ENCODE assay signal across 22 mouse cellular contexts in the genomic region with DNA sequence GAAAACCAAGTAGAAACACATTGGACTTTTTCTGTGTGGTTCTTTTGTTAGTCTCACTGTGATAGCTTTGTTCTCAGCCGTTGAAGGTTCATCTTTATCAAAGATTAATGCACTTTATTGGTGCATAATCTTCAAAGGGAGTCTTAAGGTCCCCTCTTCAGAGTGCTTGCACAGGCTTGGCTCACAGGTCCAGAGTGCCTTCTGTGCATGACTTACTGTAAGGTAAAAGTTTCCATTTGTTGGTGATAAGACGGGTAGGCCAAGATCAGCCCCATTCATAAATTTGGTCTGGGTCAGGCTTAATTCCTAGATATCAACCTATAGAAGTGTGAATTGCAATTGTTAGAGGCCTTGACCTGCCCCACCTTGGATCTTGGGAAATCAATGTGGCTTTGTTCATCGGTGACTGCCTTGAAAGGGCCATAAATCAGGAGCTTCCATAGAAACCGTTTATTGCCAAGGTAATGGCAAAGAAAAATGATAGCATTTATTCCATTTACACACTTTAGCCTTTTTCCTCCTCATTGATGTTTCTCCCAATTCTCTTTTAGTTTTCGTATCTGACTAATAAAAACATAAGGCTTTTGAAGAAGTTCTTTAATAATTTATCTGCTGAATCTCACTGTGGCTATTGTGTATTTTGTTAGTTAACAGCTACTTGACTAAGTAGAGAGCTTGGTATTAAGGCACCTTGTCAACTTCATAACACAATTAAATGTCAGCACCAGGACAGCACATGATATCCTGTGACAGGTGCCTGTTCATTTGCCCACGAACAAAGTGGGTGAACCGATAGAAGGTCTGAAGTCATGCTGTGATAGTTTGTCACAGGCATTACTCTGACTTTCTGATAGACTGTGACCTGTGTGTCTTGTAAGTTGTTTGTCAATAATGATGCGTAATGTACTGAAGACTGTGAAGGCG. TPM values are rescaled to one million over a fixed set of nuclear protein-coding genes. Genes with fewer than 3 reads are reported as not detected.
"Had no signal": no experiment of that assay in that cellular context is flagged by ENCODE, and none has a peak within 500 bp of the region (broad histone marks: within the 10 kb centered on the region; RNA-seq: fewer than 3 reads in every experiment).

No protein-coding gene starts in this region.

- DNase-seq: kidney, adult 11 months; kidney, adult 8-10 months; kidney, postnatal 10 days; kidney, postnatal 36 days; left cerebral cortex, postnatal 4 days; liver, embryonic 13.5 days; lung, adult 2 months; lung, postnatal 14 days; right cerebral cortex, adult 18-20 months; right cerebral cortex, postnatal 14 days; right cerebral cortex, postnatal 4 days; spleen, adult 18-20 months; thymus, adult 18-20 months; thymus, postnatal 36 days had no signal

- ATAC-seq: midbrain, embryonic 13.5 days; midbrain, embryonic 16.5 days had no signal

- H3K9ac ChIP-seq: kidney, embryonic 15.5 days; limb, embryonic 13.5 days; liver, embryonic 13.5 days; midbrain, embryonic 13.5 days; neural tube, embryonic 13.5 days had no signal

- H3K27ac ChIP-seq: kidney, embryonic 15.5 days; limb, embryonic 13.5 days; liver, embryonic 13.5 days; macrophage; midbrain, embryonic 10.5 days; midbrain, embryonic 13.5 days; neural tube, embryonic 13.5 days had no signal

- H3K36me3 ChIP-seq: kidney, embryonic 15.5 days; limb, embryonic 13.5 days; liver, embryonic 13.5 days; midbrain, embryonic 10.5 days; midbrain, embryonic 13.5 days; neural tube, embryonic 13.5 days had no signal

- H3K4me3 ChIP-seq: kidney, embryonic 15.5 days; limb, embryonic 13.5 days; liver, embryonic 13.5 days; midbrain, embryonic 10.5 days; midbrain, embryonic 13.5 days; myocyte; neural tube, embryonic 13.5 days had no signal

- H3K4me1 ChIP-seq: kidney, embryonic 15.5 days; limb, embryonic 13.5 days; liver, embryonic 13.5 days; midbrain, embryonic 10.5 days; midbrain, embryonic 13.5 days; neural tube, embryonic 13.5 days had no signal

- H3K9me3 ChIP-seq: kidney, embryonic 15.5 days; limb, embryonic 13.5 days; liver, embryonic 13.5 days; midbrain, embryonic 10.5 days; midbrain, embryonic 13.5 days; neural tube, embryonic 13.5 days had no signal

- H3K27me3 ChIP-seq: kidney, embryonic 15.5 days; midbrain, embryonic 13.5 days; neural tube, embryonic 13.5 days had no signal

- H3K4me2 ChIP-seq: kidney, embryonic 15.5 days; limb, embryonic 13.5 days; liver, embryonic 13.5 days; midbrain, embryonic 13.5 days; neural tube, embryonic 13.5 days had no signal

RNA-seq across cellular contexts. Expression of gene Cps1, which starts 57.2 kb away (rescaled TPM):
- polyA plus RNA-seq: macrophage; midbrain, embryonic 10.5 days had no signal
